Mouse (Mus musculus) liver, embryonic 11.5 days (tissue): Measurements from ENCODE around the gene Olfr187. TPM values are rescaled to one million over a fixed set of nuclear protein-coding genes. Genes with fewer than 3 reads are reported as not detected.

Experiments used
- ATAC-seq: fragments of 200-750 bp; cut with Nextera tagmentation; replicated peaks from 2 replicates; pipeline ENCODE4 v1.8.0; 2017; ENCODE audit warnings: moderate number of reproducible peaks, mild to moderate bottlenecking, moderate TSS enrichment, moderate library complexity; ENCODE audit not compliant: low FRiP score
- DNase-seq: peaks from one replicate; pipeline ENCODE4 v3.0.0-alpha.2; 2017; ENCODE audit warnings: low spot score
- H3K27ac ChIP-seq: fragments of 300-500 bp; sonication (generic); 2 replicates; pipeline ENCODE4 v1.5.1; 2014; ENCODE audit warnings: mild to moderate bottlenecking, low read depth, low read length, control low read depth
- H3K27me3 ChIP-seq: fragments of 300-500 bp; sonication (generic); replicated peaks from 2 replicates; pipeline ENCODE4 v1.6.1; 2014; ENCODE audit warnings: low read length, mixed read lengths; ENCODE audit not compliant: control insufficient read depth, insufficient read depth
- H3K36me3 ChIP-seq: fragments of 300-500 bp; sonication (generic); 2 replicates; pipeline ENCODE4 v1.6.1; 2014; ENCODE audit warnings: mild to moderate bottlenecking, low read length, moderate library complexity, mixed read lengths; ENCODE audit not compliant: control insufficient read depth, insufficient read depth
- H3K4me1 ChIP-seq: fragments of 300-500 bp; sonication (generic); replicated peaks from 2 replicates; pipeline ENCODE4 v1.6.1; 2014; ENCODE audit warnings: low read length, mixed read lengths; ENCODE audit not compliant: control insufficient read depth, insufficient read depth
- H3K4me2 ChIP-seq: fragments of 300-500 bp; sonication (generic); 2 replicates; pipeline ENCODE4 v1.6.1; 2014; ENCODE audit warnings: mild to moderate bottlenecking, control low read depth, moderate library complexity
- H3K4me3 ChIP-seq: fragments of 300-500 bp; sonication (generic); 2 replicates; pipeline ENCODE4 v1.5.1; 2014; ENCODE audit warnings: low read depth, low read length, control low read depth
- H3K9ac ChIP-seq: fragments of 300-500 bp; sonication (generic); 2 replicates; pipeline ENCODE4 v1.6.1; 2014; ENCODE audit warnings: low read depth, low read length, control low read depth
- H3K9me3 ChIP-seq: fragments of 300-500 bp; sonication (generic); 2 replicates; pipeline ENCODE4 v1.6.1; 2016; ENCODE audit warnings: low read length, inconsistent platforms, mixed read lengths; ENCODE audit not compliant: control insufficient read depth
- WGBS: fragments of 180-500 bp; shearing (Covaris S2); extraction: QIAGEN DNeasy Blood & Tissue Kit; methylation state at CpG from one replicate; pipeline ENCODE4 v1.1.7; 2014; 5-methylcytosine and 5-hydroxymethylcytosine counted together
- polyA plus RNA-seq: library from polyadenylated mRNA; unstranded; fragments of >200 nt; fragmentation: Nextera tagmentation; extraction: Ambion mirVana; gene quantifications from 2 replicates; pipeline ENCODE4 v1.2.1, GENCODE M21; 2014

Gene Olfr187
- polyA plus RNA-seq, 1 experiment from 2014 or later: not detected

DNA sequence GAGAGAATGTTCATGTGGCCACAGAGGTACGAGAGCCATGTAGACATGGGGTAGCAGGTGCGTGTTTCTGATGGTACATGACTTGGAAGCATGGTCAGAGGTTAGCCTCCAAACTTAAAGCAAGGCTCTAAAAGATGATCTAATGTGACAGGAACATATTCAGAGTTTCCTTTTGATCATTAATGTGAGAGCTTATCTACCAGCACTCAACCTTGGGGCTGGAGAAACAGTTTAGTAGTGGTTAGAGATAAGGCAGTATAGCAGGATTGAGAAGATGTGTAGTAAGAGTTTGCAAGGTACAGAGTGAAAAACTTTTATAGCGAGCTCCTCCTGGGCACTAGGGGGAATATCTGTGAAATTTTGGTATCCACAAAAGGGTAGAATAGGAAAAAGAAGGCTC, 6.3 kb upstream of the Olfr187 start:
- ATAC-seq (no peak), DNase-seq (no peak)
- Histone ChIP-seq H3K27ac (no peak overlapping the region), H3K36me3 (no peaks in the 10 kb centered on the region), H3K4me2 (no peak overlapping the region), H3K27me3 (no peaks in the 10 kb centered on the region), H3K9me3 (0 out of 2 replicates have a peak, but pooled peaks cover 2% of the 10 kb centered on the region), H3K4me1 (no peaks in the 10 kb centered on the region), H3K4me3 (no peak overlapping the region), H3K9ac (no peak overlapping the region)
- WGBS: 76% methylated on average over 3 of the region's 3 CpGs

DNA sequence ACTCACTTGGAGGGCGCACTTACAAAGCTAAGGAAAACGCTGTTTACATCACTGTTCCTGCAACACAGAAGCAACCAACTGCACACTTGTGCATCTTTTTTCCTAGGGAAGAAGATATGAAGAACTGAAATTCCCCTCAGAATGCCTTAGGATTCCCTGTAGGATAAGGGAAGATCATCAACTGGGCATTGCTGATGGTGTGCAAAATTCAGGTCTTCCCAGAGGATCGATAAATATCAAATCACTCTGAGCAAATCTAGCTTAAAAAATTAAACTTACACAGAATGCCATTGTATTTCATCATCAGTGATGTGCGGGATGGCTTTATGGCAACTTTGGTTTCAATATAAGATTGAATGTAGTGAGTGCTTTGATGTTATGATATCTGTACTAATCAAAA, 9.4 kb downstream of the Olfr187 start, which contains the start of gene Olfr186:
Gene Olfr186 (minus strand): TSS at position 101 of the 400 bp plus-strand sequence.
- no peak within 1 kb of the TSS for H3K9ac ChIP-seq
- no peak for ATAC-seq
- H3K4me2 ChIP-seq: no peak within 1 kb of the TSS
- H3K4me1 ChIP-seq: no peaks in the 10 kb centered on the region
- WGBS: 88% methylated on average over 4 of the region's 4 CpGs
- no peak within 1 kb of the TSS for H3K4me3 ChIP-seq
- H3K27me3 ChIP-seq: no peaks in the 10 kb centered on the region
- no peaks in the 10 kb centered on the region for H3K9me3 ChIP-seq
- H3K36me3 ChIP-seq: no peaks in the 10 kb centered on the region
- no peak within 1 kb of the TSS for H3K27ac ChIP-seq
- DNase-seq: no peak

DNA sequence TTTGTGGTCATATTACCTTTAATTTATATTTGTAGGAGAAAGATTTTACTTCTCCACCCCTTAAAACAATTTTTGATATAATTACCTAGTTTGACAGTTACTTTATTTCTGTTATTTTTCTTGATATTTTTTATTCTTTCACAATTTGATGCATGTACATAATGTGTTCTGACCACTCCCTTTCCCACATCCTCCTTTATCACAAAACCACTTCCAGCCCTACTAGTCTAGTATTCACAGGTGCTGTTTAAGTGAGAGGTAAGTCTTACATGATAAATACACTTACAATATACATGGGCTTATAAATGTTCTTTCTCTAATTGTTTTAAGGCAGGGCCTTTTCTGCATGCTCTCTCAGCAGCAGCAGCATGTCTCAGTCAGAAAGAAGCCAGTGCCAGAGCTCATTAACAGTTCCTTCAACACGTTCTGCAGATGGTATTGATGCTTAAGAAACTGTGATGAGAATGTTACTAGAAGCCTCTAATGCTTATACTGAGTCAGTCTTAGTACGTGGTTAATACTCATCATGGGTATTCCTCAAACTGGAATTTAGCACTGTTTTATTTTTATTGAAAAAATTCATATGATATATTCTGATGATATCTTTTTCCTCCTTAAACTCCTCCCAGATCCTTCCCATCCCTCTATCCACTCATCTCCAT, 26.1 kb downstream of the Olfr187 start:
- 55% methylated on average over 2 of the region's 2 CpGs for WGBS
- H3K4me3 ChIP-seq: no peak overlapping the region
- ATAC-seq: no peak

DNA sequence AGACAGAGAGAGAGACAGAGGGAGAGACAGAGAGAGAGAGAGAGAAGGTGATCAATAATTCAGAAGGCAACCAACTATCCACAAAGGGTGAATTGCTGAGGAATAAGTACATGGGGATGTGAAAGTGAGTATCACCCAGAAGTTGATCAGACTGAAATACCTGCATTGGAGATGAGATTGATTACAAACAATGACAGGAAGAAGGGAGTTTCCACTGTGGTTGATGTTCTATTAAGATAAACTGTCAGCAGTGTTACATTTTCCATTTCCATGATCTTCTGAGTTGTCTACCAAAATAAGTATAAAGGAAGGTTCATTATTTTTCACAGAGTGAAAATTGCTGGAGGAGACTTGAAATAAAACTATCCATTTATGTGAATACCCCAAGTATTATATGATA, 32.4 kb downstream of the Olfr187 start:
- H3K4me3 ChIP-seq: no peak overlapping the region
- no peaks in the 10 kb centered on the region for H3K9me3 ChIP-seq
- H3K4me1 ChIP-seq: no peaks in the 10 kb centered on the region
- no peaks in the 10 kb centered on the region for H3K36me3 ChIP-seq
- ATAC-seq (no peak), DNase-seq (no peak)
- H3K27me3 ChIP-seq: no peaks in the 10 kb centered on the region
- no peak overlapping the region for H3K4me2 ChIP-seq
- H3K27ac ChIP-seq: no peak overlapping the region
- no peak overlapping the region for H3K9ac ChIP-seq

More for the DNA sequence above, 26.1 kb downstream of the Olfr187 start:
- H3K4me1 ChIP-seq: no peaks in the 10 kb centered on the region
- no peak for DNase-seq
- no peaks in the 10 kb centered on the region for H3K27me3 ChIP-seq
- H3K9ac ChIP-seq: no peak overlapping the region
- H3K9me3 ChIP-seq: no peaks in the 10 kb centered on the region
- no peak overlapping the region for H3K4me2 ChIP-seq
- no peak overlapping the region for H3K27ac ChIP-seq
- no peaks in the 10 kb centered on the region for H3K36me3 ChIP-seq

DNA sequence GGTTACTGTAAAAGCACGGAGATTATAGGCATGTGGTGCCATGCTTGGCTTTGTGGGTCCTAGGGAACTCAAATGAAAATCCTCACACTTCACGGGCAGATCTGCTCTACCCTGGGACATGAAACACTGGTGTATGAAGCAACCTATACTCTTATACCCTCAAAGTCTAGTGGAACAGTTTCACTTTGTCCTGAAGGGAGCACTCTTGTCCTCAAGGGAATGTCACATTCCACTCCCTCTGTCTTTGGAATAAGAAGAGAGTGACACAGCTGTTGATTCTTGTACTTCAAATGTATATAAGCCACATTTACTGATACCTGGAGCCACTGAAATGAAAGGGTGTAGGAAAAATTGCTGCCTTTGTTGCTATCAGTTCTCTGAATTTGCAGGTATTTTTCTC, 44.5 kb downstream of the Olfr187 start, which contains the start of gene Olfr183:
Gene Olfr183 (plus strand): TSS at position 301 of the 400 bp plus-strand sequence.
- ATAC-seq (no peak), DNase-seq (no peak)
- Histone ChIP-seq H3K9me3 (no peaks in the 10 kb centered on the region), H3K36me3 (no peaks in the 10 kb centered on the region), H3K9ac (no peak within 1 kb of the TSS), H3K27ac (no peak within 1 kb of the TSS), H3K4me3 (no peak within 1 kb of the TSS), H3K4me1 (no peaks in the 10 kb centered on the region), H3K27me3 (no peaks in the 10 kb centered on the region), H3K4me2 (no peak within 1 kb of the TSS)
- WGBS: 62% methylated on average over 2 of the region's 2 CpGs

Other genes with a start within 250 kb of the Olfr187 start
- gene Olfr173, start 239.5 kb downstream of the Olfr187 start, polyA plus RNA-seq: not detected in 2 replicates
- not detected in 2 replicates for gene Olfr175-ps1, start 213.0 kb downstream of the Olfr187 start, polyA plus RNA-seq
- not detected in 2 replicates for gene Olfr177, start 165.0 kb downstream of the Olfr187 start, polyA plus RNA-seq
- gene Olfr178, start 147.7 kb downstream of the Olfr187 start, polyA plus RNA-seq: not detected in 2 replicates
- not detected in 2 replicates for gene Olfr181, start 111.0 kb downstream of the Olfr187 start, polyA plus RNA-seq
- not detected in 2 replicates for gene Olfr180, start 110.4 kb downstream of the Olfr187 start, polyA plus RNA-seq
- not detected in 2 replicates for gene Olfr183, start 44.4 kb downstream of the Olfr187 start, polyA plus RNA-seq
- gene Olfr186, start 9.5 kb downstream of the Olfr187 start, polyA plus RNA-seq: not detected in 2 replicates
- not detected in 2 replicates for gene Olfr190, start 38.2 kb upstream of the Olfr187 start, polyA plus RNA-seq
- gene Olfr191, start 50.1 kb upstream of the Olfr187 start, polyA plus RNA-seq: not detected in 2 replicates
- not detected in 2 replicates for gene Olfr193, start 72.1 kb upstream of the Olfr187 start, polyA plus RNA-seq
- gene Olfr194, start 81.3 kb upstream of the Olfr187 start, polyA plus RNA-seq: not detected in 2 replicates
- gene Olfr195, start 107.3 kb upstream of the Olfr187 start, polyA plus RNA-seq: not detected in 2 replicates
- not detected in 2 replicates for gene Olfr196, start 130.7 kb upstream of the Olfr187 start, polyA plus RNA-seq
- gene Olfr198, start 163.8 kb upstream of the Olfr187 start, polyA plus RNA-seq: not detected in 2 replicates
- not detected in 2 replicates for gene Olfr199, start 180.0 kb upstream of the Olfr187 start, polyA plus RNA-seq
- not detected in 2 replicates for gene Olfr201, start 232.9 kb upstream of the Olfr187 start, polyA plus RNA-seq
- not detected in 2 replicates for gene Olfr202, start 247.0 kb upstream of the Olfr187 start, polyA plus RNA-seq